Mouse (Mus musculus) heart, adult 2 months (tissue): ENCODE results near the gene Tubg2. TPM values are rescaled to one million over a fixed set of nuclear protein-coding genes. Genes with fewer than 3 reads are reported as not detected.

Experiments
- DNase-seq, 2 experiments: peaks; one replicate each; pipeline ENCODE4 v3.0.0; 2021
- H3K27ac ChIP-seq: fragments of 200-600 bp; 2 replicates; pipeline ENCODE4 v1.8.1; 2022
- H3K27me3 ChIP-seq: fragments of 200-500 bp; 2 replicates; pipeline ENCODE4 v1.6.1; 2012; ENCODE audit warnings: mild to moderate bottlenecking, low read length, inconsistent platforms, mixed read lengths; ENCODE audit not compliant: control insufficient read depth, insufficient read depth
- H3K36me3 ChIP-seq: fragments of 200-500 bp; 2 replicates; pipeline ENCODE4 v1.6.1; 2012; ENCODE audit warnings: low read length, inconsistent platforms; ENCODE audit not compliant: control insufficient read depth, insufficient read depth
- H3K4me1 ChIP-seq: fragments of 200-500 bp; 2 replicates; pipeline ENCODE4 v1.6.1; 2011; ENCODE audit warnings: low read length; ENCODE audit not compliant: control insufficient read depth, insufficient read depth
- H3K4me3 ChIP-seq: fragments of 200-600 bp; 2 replicates; pipeline ENCODE4 v1.8.1; 2022
- H3K79me2 ChIP-seq: fragments of 200-500 bp; replicated peaks from 2 replicates; pipeline ENCODE4 v1.6.1; 2012; ENCODE audit warnings: mild to moderate bottlenecking, inconsistent platforms, low read length, moderate library complexity, mixed read lengths; ENCODE audit not compliant: control insufficient read depth, insufficient read depth
- H3K9ac ChIP-seq: fragments of 200-500 bp; 2 replicates; pipeline ENCODE4 v1.6.1; 2012; ENCODE audit warnings: low read depth, mild to moderate bottlenecking, control low read depth, inconsistent platforms, low read length, mixed read lengths
- CTCF ChIP-seq: fragments of 200-600 bp; IDR thresholded peaks from 2 replicates; pipeline ENCODE4 v1.8.1; 2022; ENCODE audit warnings: antibody characterized with exemption, mild to moderate bottlenecking, moderate library complexity
- EP300 ChIP-seq: fragments of 200-500 bp; IDR thresholded peaks from 2 replicates; pipeline ENCODE4 v1.6.1; 2011; ENCODE audit warnings: low read depth, low read length, control low read depth; ENCODE audit not compliant: insufficient read depth
- POLR2A ChIP-seq: fragments of 200-500 bp; IDR thresholded peaks from 2 replicates; pipeline ENCODE4 v1.6.1; 2011; ENCODE audit warnings: mild to moderate bottlenecking, low read depth, low read length, control low read depth; ENCODE audit not compliant: insufficient read depth
- WGBS: fragments of 180-500 bp; shearing (Covaris S2); methylation state at CpG from one replicate; pipeline ENCODE4 v1.1.7; 2018; 5-methylcytosine and 5-hydroxymethylcytosine counted together
- intact Hi-C: fragments of 180-260 bp; cut with DNase I; formaldehyde crosslinking; loops from one replicate; pipeline ENCODE4 v1.15.1; 2025
- long read RNA-seq: library from polyadenylated mRNA; stranded (forward); transcript quantifications from one replicate; pipeline ENCODE4 v2.0.0, GENCODE M21; 2021
- polyA plus RNA-seq: library from polyadenylated mRNA; depleted of rRNA; stranded (reverse); fragments of >200 nt; gene quantifications from 2 replicates; pipeline ENCODE4 v1.2.3, GENCODE M21; 2012; rRNA removed
- total RNA-seq, 2 experiments: library from RNA; stranded (reverse); gene quantifications; 2 replicates each; pipeline ENCODE4 v1.2.3; 2021

Gene Tubg2
- total RNA-seq: 1 to 10 TPM; 3.5 TPM
- polyA plus RNA-seq: 2.1 and 2.9 TPM in 2 replicates
- long read RNA-seq: 0 reads

GRCm38 (mm10) chr11:101155728-101156371 is at the start of gene Tubg2:
Tubg2 (plus strand) TSS chr11:101155907.
- intact Hi-C loops: no loop called here
- peak within 1 kb of the TSS; percentile 27; the same call in 1 of the 2 replicates for H3K27ac ChIP-seq

GRCm38 (mm10) chr11:101109351-101109750 is 46.4 kb upstream of the Tubg2 start:
- no peak for DNase-seq
- intact Hi-C loops: no loop called here
- no peak for TF ChIP-seq EP300
- no peak for TF ChIP-seq CTCF
- no peak for TF ChIP-seq POLR2A
- WGBS: 50% methylated on average over 4 of the region's 4 CpGs
- Histone ChIP-seq H3K9ac (no peak overlapping the region), H3K4me1 (peaks cover 3% of the 10 kb centered on the region), H3K79me2 (peaks cover 10% of the 10 kb centered on the region), H3K36me3 (peaks cover 2% of the 10 kb centered on the region), H3K4me3 (no peak overlapping the region), H3K27ac (no peak overlapping the region), H3K27me3 (no peaks in the 10 kb centered on the region)

More at GRCm38 (mm10) chr11:101155728-101156371, at the start of gene Tubg2:
- H3K79me2 ChIP-seq: no peaks in the 10 kb centered on the region
- peak within 1 kb of the TSS; percentile 67 for H3K9ac ChIP-seq
- no peaks in the 10 kb centered on the region for H3K36me3 ChIP-seq
- peak; percentile 67 to 74 for DNase-seq
- peak within 1 kb of the TSS; percentile 56 for H3K4me3 ChIP-seq
- TF ChIP-seq EP300: peak; percentile 44; the same call in 1 of the 2 replicates
- no peak; the same call in 1 of the 2 replicates for TF ChIP-seq POLR2A
- WGBS: 3% methylated on average over 36 of the region's 36 CpGs
- peaks cover 1% of the 10 kb centered on the region; the same call in 1 of the 2 replicates for H3K4me1 ChIP-seq
- H3K27me3 ChIP-seq: no peaks in the 10 kb centered on the region

- no peaks in the 10 kb centered on the region for H3K27me3 ChIP-seq
- no peak for DNase-seq
- H3K79me2 ChIP-seq: peaks cover 10% of the 10 kb centered on the region
- no peak overlapping the region for H3K4me3 ChIP-seq
- TF ChIP-seq EP300: no peak
- TF ChIP-seq CTCF: no peak
- TF ChIP-seq POLR2A: no peak
- no peak overlapping the region for H3K9ac ChIP-seq
- intact Hi-C loops: no loop called here
- peaks cover 3% of the 10 kb centered on the region for H3K4me1 ChIP-seq
- peaks cover 6% of the 10 kb centered on the region; the same call in 1 of the 2 replicates for H3K36me3 ChIP-seq
- H3K27ac ChIP-seq: no peak overlapping the region
- WGBS: 47% methylated on average over 5 of the region's 5 CpGs
Measured at GRCm38 (mm10) chr11:101110708-101111107, 45.0 kb upstream of the Tubg2 start.

GRCm38 (mm10) chr11:101111178-101111577 is 44.5 kb upstream of the Tubg2 start:
- peaks cover 10% of the 10 kb centered on the region for H3K79me2 ChIP-seq
- H3K4me3 ChIP-seq: no peak overlapping the region
- intact Hi-C loops: no loop called here
- H3K4me1 ChIP-seq: peaks cover 3% of the 10 kb centered on the region
- TF ChIP-seq EP300 (no peak), POLR2A (no peak), CTCF (no peak)
- no peak overlapping the region for H3K27ac ChIP-seq
- no peak overlapping the region for H3K9ac ChIP-seq
- peaks cover 10% of the 10 kb centered on the region for H3K36me3 ChIP-seq
- 87% methylated on average over 4 of the region's 4 CpGs for WGBS
- no peaks in the 10 kb centered on the region for H3K27me3 ChIP-seq
- DNase-seq: no peak

- intact Hi-C loops: no loop called here
- Histone ChIP-seq H3K36me3 (peaks cover 12% of the 10 kb centered on the region), H3K4me3 (no peak overlapping the region), H3K9ac (no peak overlapping the region), H3K4me1 (peaks cover 3% of the 10 kb centered on the region), H3K79me2 (peaks cover 11% of the 10 kb centered on the region), H3K27me3 (no peaks in the 10 kb centered on the region), H3K27ac (no peak overlapping the region)
- no peak for DNase-seq
- WGBS: 85% methylated on average over 3 of the region's 3 CpGs
- TF ChIP-seq EP300 (no peak), CTCF (no peak), POLR2A (no peak)
Measured at GRCm38 (mm10) chr11:101112186-101112585, 43.5 kb upstream of the Tubg2 start.

GRCm38 (mm10) chr11:101115564-101115963 is 40.1 kb upstream of the Tubg2 start:
- H3K4me1 ChIP-seq: peaks cover 5% of the 10 kb centered on the region
- WGBS: 59% methylated on average over 2 of the region's 2 CpGs
- intact Hi-C loops: no loop called here
- no peaks in the 10 kb centered on the region for H3K27me3 ChIP-seq
- no peak for DNase-seq
- H3K79me2 ChIP-seq: peaks cover 11% of the 10 kb centered on the region
- no peak overlapping the region for H3K9ac ChIP-seq
- H3K4me3 ChIP-seq: no peak overlapping the region
- no peak for TF ChIP-seq POLR2A
- TF ChIP-seq CTCF: no peak
- no peak for TF ChIP-seq EP300
- peaks cover 17% of the 10 kb centered on the region for H3K36me3 ChIP-seq
- no peak overlapping the region; the same call in 1 of the 2 replicates for H3K27ac ChIP-seq
